Mouse (Mus musculus): ENCODE results near the gene Fbxo28. TPM values are rescaled to one million over a fixed set of nuclear protein-coding genes. Genes with fewer than 3 reads are reported as not detected.

Fbxo28 gene
- polyA plus RNA-seq, 1 experiment from 2014 or later: 33.0 TPM

DNA sequence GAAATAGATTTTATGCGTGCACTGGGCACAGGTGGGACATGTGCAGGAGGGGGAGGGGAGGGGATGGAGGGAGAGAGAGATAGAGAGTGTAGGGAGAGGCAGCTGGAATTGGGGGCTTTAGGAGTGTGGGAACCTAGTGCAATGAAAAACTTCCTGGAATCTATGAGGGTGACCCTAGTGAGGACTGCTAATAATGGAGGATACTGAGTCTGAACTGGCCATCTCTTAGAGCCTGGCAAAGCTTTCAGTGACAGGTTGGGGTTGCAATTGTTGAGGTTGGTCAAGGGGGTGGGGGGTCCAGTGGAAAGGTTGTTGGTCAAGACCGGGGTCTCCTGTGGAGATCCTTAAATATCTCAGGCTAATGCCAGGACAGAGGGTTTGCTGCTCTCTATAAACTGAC lies 31.1 kb downstream of the Fbxo28 start:
- ATAC-seq (ENCODE audit: insufficient read depth, low FRiP score, low TSS enrichment): no peak
- Histone ChIP-seq H3K9me3 (ENCODE audit: control insufficient read depth, low read length) (no peaks in the 10 kb centered on the region), H3K9ac (ENCODE audit: low read length) (no peak overlapping the region), H3K4me3 (ENCODE audit: low read depth, low read length) (no peak overlapping the region), H3K36me3 (ENCODE audit: control insufficient read depth, insufficient read depth, low read length) (no peaks in the 10 kb centered on the region), H3K27me3 (ENCODE audit: control insufficient read depth, insufficient read depth, low read length) (no peaks in the 10 kb centered on the region), H3K4me1 (ENCODE audit: control insufficient read depth, insufficient read depth, low read length) (no peaks in the 10 kb centered on the region), H3K27ac (ENCODE audit: low read depth, low read length) (no peak overlapping the region), H3K4me2 (ENCODE audit: low read depth) (no peak overlapping the region)
- 94% methylated on average over 2 of the region's 2 CpGs for WGBS
- DNase-seq (ENCODE audit: low spot score): no peak

- ATAC-seq (ENCODE audit: insufficient read depth, low FRiP score, low TSS enrichment): no peak
- Histone ChIP-seq H3K4me3 (ENCODE audit: low read depth, low read length) (no peak overlapping the region), H3K4me2 (ENCODE audit: low read depth) (no peak overlapping the region), H3K27ac (ENCODE audit: low read depth, low read length) (no peak overlapping the region), H3K9ac (ENCODE audit: low read length) (no peak overlapping the region), H3K9me3 (ENCODE audit: control insufficient read depth, low read length) (no peaks in the 10 kb centered on the region), H3K36me3 (ENCODE audit: control insufficient read depth, insufficient read depth, low read length) (no peaks in the 10 kb centered on the region), H3K4me1 (ENCODE audit: control insufficient read depth, insufficient read depth, low read length) (no peaks in the 10 kb centered on the region), H3K27me3 (ENCODE audit: control insufficient read depth, insufficient read depth, low read length) (no peaks in the 10 kb centered on the region)
- 79% methylated on average over 5 of the region's 5 CpGs for WGBS
- DNase-seq (ENCODE audit: low spot score): no peak
These were observed 32.0 kb downstream of the Fbxo28 start for GRCm38 (mm10) chr1:182309403-182309802.

DNA sequence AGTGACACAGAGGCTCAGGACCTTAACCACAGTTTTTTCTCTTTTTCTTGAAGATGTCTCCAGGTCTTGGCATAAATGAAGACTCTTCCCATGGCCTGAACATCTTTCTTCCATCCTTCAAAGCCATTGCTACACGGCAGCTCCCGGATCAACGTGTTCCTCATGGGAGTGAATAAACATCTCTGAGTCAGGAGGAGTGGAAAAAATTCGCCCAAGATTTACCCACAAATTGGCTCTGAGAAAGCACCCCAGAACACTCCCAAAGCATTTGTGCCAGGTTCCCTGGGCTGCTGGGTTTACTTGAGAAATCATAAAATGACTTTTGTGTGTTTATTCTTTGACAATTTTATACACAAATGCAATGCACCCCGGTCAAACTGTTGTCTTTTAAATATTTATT lies 38.5 kb downstream of the Fbxo28 start:
- Histone ChIP-seq H3K27ac (ENCODE audit: low read depth, low read length) (no peak overlapping the region), H3K4me2 (ENCODE audit: low read depth) (no peak overlapping the region), H3K9me3 (ENCODE audit: control insufficient read depth, low read length) (no peaks in the 10 kb centered on the region), H3K4me1 (ENCODE audit: control insufficient read depth, insufficient read depth, low read length) (no peaks in the 10 kb centered on the region), H3K4me3 (ENCODE audit: low read depth, low read length) (no peak overlapping the region), H3K27me3 (ENCODE audit: control insufficient read depth, insufficient read depth, low read length) (no peaks in the 10 kb centered on the region), H3K9ac (ENCODE audit: low read length) (no peak overlapping the region), H3K36me3 (ENCODE audit: control insufficient read depth, insufficient read depth, low read length) (no peaks in the 10 kb centered on the region)
- WGBS: 91% methylated on average over 5 of the region's 5 CpGs
- DNase-seq (ENCODE audit: low spot score): no peak
- no peak for ATAC-seq (ENCODE audit: insufficient read depth, low FRiP score, low TSS enrichment)

GRCm38 (mm10) chr1:182302176-182302870 lies 39.1 kb downstream of the Fbxo28 start:
- WGBS: 85% methylated on average over 6 of the region's 6 CpGs
- Histone ChIP-seq H3K9ac (ENCODE audit: low read length) (no peak overlapping the region), H3K36me3 (ENCODE audit: control insufficient read depth, insufficient read depth, low read length) (no peaks in the 10 kb centered on the region), H3K27ac (ENCODE audit: low read depth, low read length) (no peak overlapping the region), H3K4me3 (ENCODE audit: low read depth, low read length) (no peak overlapping the region), H3K27me3 (ENCODE audit: control insufficient read depth, insufficient read depth, low read length) (no peaks in the 10 kb centered on the region), H3K4me2 (ENCODE audit: low read depth) (no peak overlapping the region), H3K4me1 (ENCODE audit: control insufficient read depth, insufficient read depth, low read length) (no peaks in the 10 kb centered on the region), H3K9me3 (ENCODE audit: control insufficient read depth, low read length) (no peaks in the 10 kb centered on the region)
- ATAC-seq (ENCODE audit: insufficient read depth, low FRiP score, low TSS enrichment) (no peak), DNase-seq (ENCODE audit: low spot score) (no peak)

DNA sequence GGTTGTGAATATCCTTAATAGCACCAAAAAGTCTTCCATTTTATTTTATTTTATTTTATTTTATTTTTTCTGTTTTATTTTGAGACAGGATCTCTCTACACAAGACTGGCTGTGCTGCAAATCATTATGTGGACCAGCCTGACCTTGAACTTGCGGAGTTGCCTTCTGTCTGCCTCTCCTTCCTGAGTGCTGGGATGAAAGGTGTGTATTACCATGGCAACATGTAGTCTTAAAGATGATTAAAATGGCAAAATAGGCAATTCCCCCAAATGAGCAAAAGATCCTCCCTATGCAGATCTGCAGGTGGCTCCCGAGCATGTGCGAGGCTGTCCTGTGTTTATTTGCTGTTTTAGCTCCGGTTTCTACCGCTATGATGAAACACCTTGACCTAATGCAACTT lies 43.6 kb downstream of the Fbxo28 start:
- H3K36me3 ChIP-seq (ENCODE audit: control insufficient read depth, insufficient read depth, low read length): no peaks in the 10 kb centered on the region
- no peaks in the 10 kb centered on the region for H3K27me3 ChIP-seq (ENCODE audit: control insufficient read depth, insufficient read depth, low read length)
- no peak overlapping the region for H3K9ac ChIP-seq (ENCODE audit: low read length)
- 91% methylated on average over 5 of the region's 5 CpGs for WGBS
- no peaks in the 10 kb centered on the region for H3K4me1 ChIP-seq (ENCODE audit: control insufficient read depth, insufficient read depth, low read length)
- ATAC-seq (ENCODE audit: insufficient read depth, low FRiP score, low TSS enrichment) (no peak), DNase-seq (ENCODE audit: low spot score) (no peak)
- no peaks in the 10 kb centered on the region for H3K9me3 ChIP-seq (ENCODE audit: control insufficient read depth, low read length)
- H3K4me3 ChIP-seq (ENCODE audit: low read depth, low read length): no peak overlapping the region
- H3K4me2 ChIP-seq (ENCODE audit: low read depth): no peak overlapping the region
- no peak overlapping the region for H3K27ac ChIP-seq (ENCODE audit: low read depth, low read length)

DNA sequence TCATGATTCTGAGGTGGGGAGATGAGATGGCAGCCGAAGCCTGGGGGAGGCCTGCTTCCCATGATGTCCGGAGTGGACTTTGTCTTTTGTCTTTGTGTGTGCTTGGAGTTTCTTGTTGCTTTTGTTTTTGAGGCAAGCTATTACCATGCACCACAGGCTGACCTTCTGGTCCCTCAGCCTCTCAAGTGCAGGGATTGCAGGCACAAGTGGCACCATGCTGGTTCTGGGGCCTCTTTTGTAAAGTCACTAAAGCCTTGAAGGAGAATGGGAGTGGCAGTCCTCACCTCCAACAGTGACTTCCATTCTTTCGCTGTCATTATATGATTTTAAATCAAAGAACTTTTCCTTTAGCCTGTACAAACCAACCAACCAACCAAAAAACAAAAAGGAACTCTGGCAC lies 44.2 kb downstream of the Fbxo28 start:
- H3K9ac ChIP-seq (ENCODE audit: low read length): no peak overlapping the region
- H3K27me3 ChIP-seq (ENCODE audit: control insufficient read depth, insufficient read depth, low read length): no peaks in the 10 kb centered on the region
- ATAC-seq (ENCODE audit: insufficient read depth, low FRiP score, low TSS enrichment) (no peak), DNase-seq (ENCODE audit: low spot score) (no peak)
- H3K27ac ChIP-seq (ENCODE audit: low read depth, low read length): no peak overlapping the region
- no peaks in the 10 kb centered on the region for H3K4me1 ChIP-seq (ENCODE audit: control insufficient read depth, insufficient read depth, low read length)
- no peak overlapping the region for H3K4me2 ChIP-seq (ENCODE audit: low read depth)
- 49% methylated on average over 3 of the region's 3 CpGs for WGBS
- H3K36me3 ChIP-seq (ENCODE audit: control insufficient read depth, insufficient read depth, low read length): no peaks in the 10 kb centered on the region
- H3K4me3 ChIP-seq (ENCODE audit: low read depth, low read length): no peak overlapping the region
- H3K9me3 ChIP-seq (ENCODE audit: control insufficient read depth, low read length): no peaks in the 10 kb centered on the region

- Histone ChIP-seq H3K27me3 (ENCODE audit: control insufficient read depth, insufficient read depth, low read length) (no peaks in the 10 kb centered on the region), H3K4me1 (ENCODE audit: control insufficient read depth, insufficient read depth, low read length) (no peaks in the 10 kb centered on the region), H3K9me3 (ENCODE audit: control insufficient read depth, low read length) (no peaks in the 10 kb centered on the region), H3K27ac (ENCODE audit: low read depth, low read length) (no peak overlapping the region), H3K36me3 (ENCODE audit: control insufficient read depth, insufficient read depth, low read length) (no peaks in the 10 kb centered on the region), H3K9ac (ENCODE audit: low read length) (no peak overlapping the region), H3K4me3 (ENCODE audit: low read depth, low read length) (no peak overlapping the region), H3K4me2 (ENCODE audit: low read depth) (no peak overlapping the region)
- 74% methylated on average over 6 of the region's 6 CpGs for WGBS
- DNase-seq (ENCODE audit: low spot score) (no peak), ATAC-seq (ENCODE audit: insufficient read depth, low FRiP score, low TSS enrichment) (no peak)
These were observed 44.6 kb downstream of the Fbxo28 start for GRCm38 (mm10) chr1:182296816-182297215.

- no peak overlapping the region for H3K4me2 ChIP-seq (ENCODE audit: low read depth)
- no peak overlapping the region for H3K9ac ChIP-seq (ENCODE audit: low read length)
- ATAC-seq (ENCODE audit: insufficient read depth, low FRiP score, low TSS enrichment) (no peak), DNase-seq (ENCODE audit: low spot score) (no peak)
- H3K27ac ChIP-seq (ENCODE audit: low read depth, low read length): no peak overlapping the region
- H3K4me3 ChIP-seq (ENCODE audit: low read depth, low read length): no peak overlapping the region
- no peaks in the 10 kb centered on the region for H3K36me3 ChIP-seq (ENCODE audit: control insufficient read depth, insufficient read depth, low read length)
- no peaks in the 10 kb centered on the region for H3K4me1 ChIP-seq (ENCODE audit: control insufficient read depth, insufficient read depth, low read length)
- no peaks in the 10 kb centered on the region for H3K9me3 ChIP-seq (ENCODE audit: control insufficient read depth, low read length)
- H3K27me3 ChIP-seq (ENCODE audit: control insufficient read depth, insufficient read depth, low read length): no peaks in the 10 kb centered on the region
- WGBS: 90% methylated on average over 6 of the region's 6 CpGs
These were observed 45.3 kb downstream of the Fbxo28 start for GRCm38 (mm10) chr1:182296141-182296540.

DNA sequence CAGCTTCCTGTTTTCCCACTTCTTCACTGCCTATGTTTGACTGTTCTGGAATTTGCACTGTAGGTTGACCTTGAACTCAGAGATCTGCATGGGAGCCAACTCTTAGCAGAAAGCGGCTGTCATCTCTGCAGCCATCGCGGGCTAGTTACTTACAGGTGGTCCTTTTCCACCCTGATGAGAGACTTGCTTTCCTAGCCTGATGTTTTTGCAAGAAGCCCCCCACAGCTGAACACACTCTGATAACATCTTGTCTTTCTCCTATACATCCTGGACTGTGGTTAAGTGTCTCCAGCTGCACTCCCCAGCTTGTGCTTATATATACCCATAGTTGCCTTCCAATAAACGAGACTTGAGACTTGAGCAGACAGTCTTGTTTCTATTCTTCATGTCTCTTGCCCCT lies 49.1 kb downstream of the Fbxo28 start:
- DNase-seq (ENCODE audit: low spot score) (no peak), ATAC-seq (ENCODE audit: insufficient read depth, low FRiP score, low TSS enrichment) (no peak)
- H3K27me3 ChIP-seq (ENCODE audit: control insufficient read depth, insufficient read depth, low read length): no peaks in the 10 kb centered on the region
- H3K4me1 ChIP-seq (ENCODE audit: control insufficient read depth, insufficient read depth, low read length): no peaks in the 10 kb centered on the region
- no peak overlapping the region for H3K4me2 ChIP-seq (ENCODE audit: low read depth)
- no peaks in the 10 kb centered on the region for H3K36me3 ChIP-seq (ENCODE audit: control insufficient read depth, insufficient read depth, low read length)
- no peak overlapping the region for H3K4me3 ChIP-seq (ENCODE audit: low read depth, low read length)
- WGBS: 59% methylated on average over 4 of the region's 4 CpGs
- no peaks in the 10 kb centered on the region for H3K9me3 ChIP-seq (ENCODE audit: control insufficient read depth, low read length)
- H3K27ac ChIP-seq (ENCODE audit: low read depth, low read length): no peak overlapping the region
- H3K9ac ChIP-seq (ENCODE audit: low read length): no peak overlapping the region

All from neural tube, embryonic 11.5 days (tissue).